Mouse (Mus musculus): ENCODE data around the gene Tmod1. TPM values are rescaled to one million over a fixed set of nuclear protein-coding genes. Genes with fewer than 3 reads are reported as not detected.
A peak's percentile ranks its signal among the peaks of the same experiment; 100 is the strongest.

Gene Tmod1
- polyA plus RNA-seq, 1 experiment from 2014 or later = 0.39 TPM

DNA sequence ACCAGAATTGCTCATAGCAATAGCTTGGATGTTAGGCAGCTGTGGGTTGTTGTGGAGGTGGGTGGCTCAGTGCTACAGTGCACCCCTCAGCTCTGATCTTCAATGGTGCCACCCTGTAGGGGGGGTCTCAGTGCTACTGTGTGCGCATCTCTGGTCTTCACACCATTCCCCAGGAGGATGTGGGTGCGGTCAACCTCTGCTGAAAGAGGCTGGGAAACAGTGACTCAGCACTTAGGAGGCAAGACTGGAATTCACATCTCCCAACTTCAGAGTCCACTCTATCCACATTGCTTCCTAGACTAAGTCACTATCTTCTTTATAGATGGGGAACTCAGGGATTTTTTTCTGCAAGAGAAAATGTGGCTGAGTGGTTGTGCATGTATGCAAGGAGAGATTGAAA, 58.9 kb downstream of the Tmod1 start:
- H3K4me2 ChIP-seq (replicated peaks) = no peak overlapping the region
- H3K9me3 ChIP-seq = no peaks in the 10 kb centered on the region
- H3K4me3 ChIP-seq (replicated peaks) = no peak overlapping the region
- WGBS = 83% methylated on average over 2 of the region's 2 CpGs
- peaks cover 22% of the 10 kb centered on the region for H3K4me1 ChIP-seq (replicated peaks)
- H3K9ac ChIP-seq (replicated peaks) = no peak overlapping the region
- H3K36me3 ChIP-seq = no peaks in the 10 kb centered on the region
- H3K27me3 ChIP-seq = no peaks in the 10 kb centered on the region
- H3K27ac ChIP-seq = no peak overlapping the region
- ATAC-seq = no peak

DNA sequence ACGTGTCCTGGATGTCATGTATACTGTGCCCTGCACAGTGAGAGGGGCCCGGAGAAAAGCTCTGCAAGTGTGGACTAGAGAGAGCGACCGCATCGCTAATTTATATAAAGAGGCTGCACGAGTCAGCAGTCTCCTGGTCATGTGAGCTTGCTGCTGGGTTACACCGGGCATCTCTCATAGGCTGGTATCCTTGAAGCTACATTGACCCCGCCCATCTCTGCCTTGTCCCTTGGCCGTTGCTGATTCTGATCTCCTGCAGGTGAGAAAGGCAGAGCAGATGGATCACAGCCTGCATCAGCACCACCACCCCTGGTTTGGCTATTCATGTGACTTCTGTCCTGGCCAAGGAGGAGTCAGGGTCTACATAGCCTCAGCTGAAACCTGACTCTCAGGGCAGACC, 60.4 kb downstream of the Tmod1 start:
- Histone ChIP-seq H3K9ac (replicated peaks) (no peak overlapping the region), H3K36me3 (no peaks in the 10 kb centered on the region), H3K27ac (no peak overlapping the region), H3K27me3 (no peaks in the 10 kb centered on the region), H3K4me1 (replicated peaks) (peaks cover 11% of the 10 kb centered on the region; the same call in 1 of the 2 replicates), H3K4me3 (replicated peaks) (no peak overlapping the region), H3K4me2 (replicated peaks) (no peak overlapping the region), H3K9me3 (no peaks in the 10 kb centered on the region)
- no peak for ATAC-seq
- WGBS = 78% methylated on average over 9 of the region's 9 CpGs

DNA sequence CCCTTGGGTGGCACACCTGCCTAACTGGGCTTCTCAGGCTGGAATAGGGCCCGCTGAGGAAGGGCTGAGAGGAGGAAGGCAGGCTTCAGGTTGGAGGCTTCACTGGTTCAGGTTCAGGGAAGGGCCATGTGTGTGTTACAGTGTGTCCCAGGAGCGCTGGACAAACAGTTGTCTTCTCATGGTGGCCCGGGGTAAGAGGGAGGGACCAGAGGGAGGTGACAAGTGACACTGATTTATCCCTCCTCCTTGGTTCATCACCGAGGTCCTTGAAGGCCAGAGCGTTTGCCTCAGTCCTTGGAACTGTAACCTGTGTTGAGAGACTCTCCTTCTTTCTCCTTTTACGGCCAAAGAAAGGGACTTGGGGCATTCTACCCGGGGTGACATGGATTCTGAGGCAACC, 61.8 kb downstream of the Tmod1 start:
- no peaks in the 10 kb centered on the region for H3K27me3 ChIP-seq
- no peak overlapping the region for H3K27ac ChIP-seq
- H3K4me2 ChIP-seq (replicated peaks) = no peak overlapping the region
- H3K4me1 ChIP-seq (replicated peaks) = peaks cover 8% of the 10 kb centered on the region; the same call in 1 of the 2 replicates
- no peak overlapping the region for H3K4me3 ChIP-seq (replicated peaks)
- no peaks in the 10 kb centered on the region for H3K9me3 ChIP-seq
- no peaks in the 10 kb centered on the region for H3K36me3 ChIP-seq
- ATAC-seq = no peak
- H3K9ac ChIP-seq (replicated peaks) = no peak overlapping the region
- WGBS = 82% methylated on average over 7 of the region's 7 CpGs

DNA sequence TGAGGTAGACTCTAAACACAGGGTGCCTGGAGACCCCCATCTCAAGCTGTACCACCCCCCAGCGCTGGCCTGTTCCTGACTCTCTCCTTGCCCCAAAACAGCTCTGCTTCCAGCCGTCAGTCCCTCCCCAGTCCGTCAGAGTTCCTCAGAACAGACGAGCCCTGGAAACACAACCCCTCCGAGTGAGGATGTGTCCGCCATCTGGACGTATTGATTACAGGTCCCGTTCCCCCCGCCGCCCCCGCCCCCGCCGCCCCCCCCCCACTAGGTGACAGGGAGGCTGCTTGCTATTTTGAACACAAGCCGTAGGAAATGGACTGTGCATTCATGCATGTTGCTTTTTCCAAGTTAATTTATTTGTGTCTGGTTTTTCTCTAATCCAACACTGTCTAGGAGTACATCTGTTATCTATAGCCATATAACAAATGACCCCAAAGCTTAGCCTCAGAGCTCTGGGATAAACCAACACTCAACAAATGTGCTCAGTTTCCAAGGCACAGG, 62.5 kb downstream of the Tmod1 start:
- peaks cover 5% of the 10 kb centered on the region; the same call in 1 of the 2 replicates for H3K4me1 ChIP-seq (replicated peaks)
- H3K4me3 ChIP-seq (replicated peaks) = no peak overlapping the region
- H3K27ac ChIP-seq = no peak overlapping the region
- no peaks in the 10 kb centered on the region for H3K9me3 ChIP-seq
- no peak overlapping the region for H3K9ac ChIP-seq (replicated peaks)
- no peaks in the 10 kb centered on the region for H3K27me3 ChIP-seq
- WGBS = 41% methylated on average over 14 of the region's 14 CpGs
- no peak overlapping the region for H3K4me2 ChIP-seq (replicated peaks)
- no peaks in the 10 kb centered on the region for H3K36me3 ChIP-seq
- 0 out of 2 replicates have a peak, but pooled peaks have one; percentile 30 for ATAC-seq

DNA sequence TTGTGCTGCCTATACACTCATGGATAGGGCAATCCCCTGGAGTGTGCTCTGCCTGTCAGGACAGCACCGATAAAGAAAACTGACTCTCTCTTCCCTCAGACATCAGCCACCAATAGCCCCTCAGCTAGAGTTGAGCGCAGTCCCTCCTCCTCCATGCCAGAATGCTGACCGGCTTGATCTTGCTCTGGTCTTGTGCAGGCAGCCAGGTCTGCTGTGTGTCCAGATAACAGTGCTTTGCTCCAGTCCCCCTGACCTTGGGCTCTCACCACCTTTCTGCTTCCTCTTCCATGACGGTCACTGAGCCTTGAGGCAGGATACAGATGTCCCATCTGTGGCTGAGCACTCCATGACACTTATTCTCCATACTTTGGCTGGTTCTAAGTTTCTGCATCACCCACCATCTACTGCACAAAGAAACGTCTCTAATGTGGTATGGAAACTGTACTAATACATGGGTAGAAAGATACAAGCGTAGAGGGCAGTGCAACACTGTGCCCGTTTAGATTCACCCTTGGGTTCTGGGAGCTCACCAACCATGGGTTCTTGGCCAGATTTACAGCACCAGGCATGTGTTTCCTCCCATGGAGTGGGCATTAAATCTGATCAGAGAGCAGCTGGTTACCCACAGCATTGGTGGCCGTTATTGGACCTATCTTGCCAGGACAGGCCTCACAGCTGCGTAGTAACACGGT, 63.5 kb downstream of the Tmod1 start:
- no peak for ATAC-seq
- no peaks in the 10 kb centered on the region for H3K9me3 ChIP-seq
- H3K9ac ChIP-seq (replicated peaks) = no peak overlapping the region
- H3K4me1 ChIP-seq (replicated peaks) = peaks cover 5% of the 10 kb centered on the region; the same call in 1 of the 2 replicates
- 91% methylated on average over 10 of the region's 10 CpGs for WGBS
- no peak overlapping the region for H3K4me3 ChIP-seq (replicated peaks)
- no peaks in the 10 kb centered on the region for H3K27me3 ChIP-seq
- no peak overlapping the region for H3K4me2 ChIP-seq (replicated peaks)
- H3K36me3 ChIP-seq = no peaks in the 10 kb centered on the region
- no peak overlapping the region for H3K27ac ChIP-seq

DNA sequence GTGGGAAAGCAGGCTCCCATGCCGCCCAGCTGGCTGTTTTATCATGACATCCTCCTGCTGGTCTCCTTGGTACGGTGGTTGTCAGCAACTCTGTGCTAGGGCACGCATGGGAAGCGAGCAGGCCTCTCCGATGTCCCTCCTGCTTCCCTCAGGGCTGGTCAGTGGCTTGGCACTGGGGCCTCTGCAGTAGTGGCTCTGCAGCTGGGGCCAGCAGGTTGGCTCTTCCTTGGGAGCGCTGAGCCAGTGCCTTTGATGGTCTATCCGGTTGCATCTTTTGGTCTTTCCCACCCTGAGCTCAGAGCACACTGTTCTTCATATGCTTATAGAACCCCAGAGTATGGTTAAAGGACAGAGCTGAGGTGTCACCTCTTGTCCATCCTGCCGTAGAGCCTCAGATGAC, 71.3 kb downstream of the Tmod1 start:
- H3K9me3 ChIP-seq = no peaks in the 10 kb centered on the region
- no peaks in the 10 kb centered on the region for H3K4me1 ChIP-seq (replicated peaks)
- peaks cover 18% of the 10 kb centered on the region for H3K36me3 ChIP-seq
- no peak for ATAC-seq
- H3K9ac ChIP-seq (replicated peaks) = no peak overlapping the region
- no peak overlapping the region for H3K4me2 ChIP-seq (replicated peaks)
- no peaks in the 10 kb centered on the region for H3K27me3 ChIP-seq
- no peak overlapping the region for H3K27ac ChIP-seq
- WGBS = 94% methylated on average over 8 of the region's 8 CpGs
- no peak overlapping the region for H3K4me3 ChIP-seq (replicated peaks)

DNA sequence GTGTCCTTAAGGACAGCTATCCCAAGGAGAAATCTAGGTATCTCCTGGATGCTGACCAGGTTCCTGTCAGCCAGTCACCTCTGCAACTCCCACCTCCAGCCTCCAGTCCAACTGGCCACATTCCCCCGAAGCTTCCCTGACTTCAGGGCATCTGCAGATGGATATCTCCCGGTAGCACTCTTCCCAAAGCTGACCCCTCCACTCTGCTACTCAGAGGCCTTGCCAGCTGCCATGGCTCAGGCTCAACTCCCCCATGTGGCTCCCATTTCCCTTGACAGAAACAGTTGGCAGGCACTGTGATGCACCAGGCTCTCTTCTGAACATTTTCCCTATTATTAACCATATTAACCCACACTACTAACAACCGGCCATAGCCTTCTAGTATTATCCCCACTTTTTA, 72.6 kb downstream of the Tmod1 start:
- no peaks in the 10 kb centered on the region for H3K9me3 ChIP-seq
- 77% methylated on average over 3 of the region's 3 CpGs for WGBS
- no peaks in the 10 kb centered on the region for H3K27me3 ChIP-seq
- no peak overlapping the region for H3K9ac ChIP-seq (replicated peaks)
- H3K36me3 ChIP-seq = peaks cover 31% of the 10 kb centered on the region
- H3K4me1 ChIP-seq (replicated peaks) = no peaks in the 10 kb centered on the region
- no peak overlapping the region for H3K4me2 ChIP-seq (replicated peaks)
- no peak overlapping the region for H3K27ac ChIP-seq
- no peak overlapping the region for H3K4me3 ChIP-seq (replicated peaks)
- ATAC-seq = no peak

DNA sequence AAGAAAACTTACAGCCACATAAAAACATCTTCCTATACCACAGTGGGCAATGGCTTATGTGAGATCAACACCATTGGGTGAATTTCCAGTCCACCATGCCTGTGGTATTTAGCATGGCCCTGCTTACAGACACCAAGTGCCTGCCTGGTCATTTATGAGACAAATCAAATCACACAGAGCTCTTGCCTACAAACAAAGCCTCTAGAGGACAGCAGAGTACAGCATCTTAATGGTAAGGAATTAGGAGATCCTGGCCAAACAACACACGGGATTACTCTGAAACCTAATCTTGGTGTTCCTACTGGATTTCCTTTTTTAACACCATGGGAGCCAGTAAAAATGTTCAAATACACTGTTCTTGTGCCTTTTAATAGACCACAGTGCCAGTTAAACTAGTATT, 76.6 kb downstream of the Tmod1 start:
- Histone ChIP-seq H3K4me3 (replicated peaks) (no peak overlapping the region), H3K9ac (replicated peaks) (no peak overlapping the region), H3K27me3 (no peaks in the 10 kb centered on the region), H3K9me3 (no peaks in the 10 kb centered on the region), H3K36me3 (peaks cover 70% of the 10 kb centered on the region), H3K27ac (no peak overlapping the region), H3K4me1 (replicated peaks) (no peaks in the 10 kb centered on the region), H3K4me2 (replicated peaks) (no peak overlapping the region)
- WGBS = 79% methylated on average over 1 of the region's 1 CpGs
- no peak for ATAC-seq

DNA sequence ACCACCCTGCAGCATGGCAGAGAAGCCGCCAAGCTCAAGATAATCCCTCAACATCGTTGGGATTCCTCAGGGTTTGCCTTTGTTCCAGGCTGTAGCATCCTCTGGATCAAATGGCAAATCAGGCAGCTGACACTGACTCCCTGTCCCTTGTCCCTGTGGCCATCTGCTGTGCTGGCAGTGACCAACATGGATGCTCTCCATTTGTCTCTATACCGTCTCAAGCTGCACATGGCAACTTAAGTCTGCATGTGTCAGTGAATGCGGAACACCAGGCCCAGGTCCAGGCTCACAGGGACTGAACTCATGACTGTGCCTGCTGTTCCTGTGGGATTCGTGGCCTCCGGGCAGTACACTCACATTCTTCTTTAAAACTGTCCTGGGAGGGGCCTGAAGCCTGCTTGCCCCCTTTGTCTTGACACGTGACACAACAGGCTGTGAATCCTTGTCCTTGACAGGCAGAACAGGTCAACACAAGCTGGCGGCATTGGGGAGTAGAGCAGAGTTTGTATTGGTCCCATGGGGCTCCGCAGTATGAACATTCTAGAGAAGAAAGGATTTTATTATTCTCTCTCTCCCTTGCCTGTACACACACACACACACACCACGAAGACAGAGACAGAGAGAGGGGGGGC, 77.9 kb downstream of the Tmod1 start:
- H3K27ac ChIP-seq = no peak overlapping the region
- no peak overlapping the region for H3K4me2 ChIP-seq (replicated peaks)
- H3K9ac ChIP-seq (replicated peaks) = no peak overlapping the region
- no peak for ATAC-seq
- peaks cover 84% of the 10 kb centered on the region for H3K36me3 ChIP-seq
- H3K27me3 ChIP-seq = no peaks in the 10 kb centered on the region
- H3K4me3 ChIP-seq (replicated peaks) = no peak overlapping the region
- no peaks in the 10 kb centered on the region for H3K4me1 ChIP-seq (replicated peaks)
- WGBS = 83% methylated on average over 10 of the region's 10 CpGs
- no peaks in the 10 kb centered on the region for H3K9me3 ChIP-seq

DNA sequence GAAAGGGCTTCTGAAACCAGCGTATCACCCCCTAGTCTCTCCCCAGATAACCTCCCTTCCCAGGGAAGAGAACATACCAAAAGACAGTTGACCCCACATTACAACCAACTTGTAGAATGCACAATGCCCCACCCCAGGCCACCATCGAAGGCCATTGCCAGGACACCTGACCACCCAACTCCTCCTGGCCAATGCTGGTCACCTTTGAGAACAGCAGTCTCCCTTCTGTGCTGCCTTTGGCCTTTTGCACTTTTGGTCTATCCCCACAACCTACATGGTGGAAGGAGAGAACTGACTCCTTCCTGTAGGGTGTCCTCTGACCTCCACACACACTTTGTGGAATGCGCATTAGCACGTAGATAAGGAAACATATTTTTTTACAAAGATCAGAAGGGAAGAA, 78.8 kb downstream of the Tmod1 start:
- Histone ChIP-seq H3K4me1 (replicated peaks) (no peaks in the 10 kb centered on the region), H3K27ac (no peak overlapping the region), H3K4me3 (replicated peaks) (no peak overlapping the region), H3K4me2 (replicated peaks) (no peak overlapping the region), H3K27me3 (no peaks in the 10 kb centered on the region), H3K9me3 (no peaks in the 10 kb centered on the region), H3K9ac (replicated peaks) (no peak overlapping the region), H3K36me3 (peaks cover 92% of the 10 kb centered on the region)
- no peak for ATAC-seq
- 97% methylated on average over 4 of the region's 4 CpGs for WGBS

DNA sequence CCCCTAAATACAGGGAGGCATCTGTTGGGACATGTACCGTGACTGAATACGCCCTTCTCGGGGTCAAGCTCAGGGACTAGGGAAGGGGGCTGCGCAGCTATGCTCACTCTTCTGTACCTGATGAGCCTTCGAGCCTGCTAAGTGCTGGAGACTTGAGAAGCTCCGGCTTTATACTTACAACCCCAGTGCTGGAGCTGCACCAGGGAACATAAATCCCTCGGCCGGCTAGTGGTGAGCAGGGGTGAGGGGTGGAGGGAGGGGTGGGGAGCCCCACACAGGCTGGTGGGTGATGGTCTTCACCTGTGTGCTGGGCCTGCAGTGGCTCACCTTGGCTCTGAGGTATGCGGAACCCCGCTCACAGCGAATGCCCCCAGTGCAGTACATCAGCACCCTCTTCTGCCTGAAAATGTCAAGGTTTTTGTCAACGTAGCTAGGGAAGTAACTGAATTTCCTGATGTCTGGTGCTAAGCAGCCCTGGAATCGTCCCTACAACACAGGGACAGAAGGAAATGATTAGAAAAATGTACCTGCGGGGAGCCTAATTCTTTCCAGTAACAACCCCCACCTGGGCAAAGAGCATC, 80.9 kb downstream of the Tmod1 start:
- peaks cover 96% of the 10 kb centered on the region for H3K36me3 ChIP-seq
- 91% methylated on average over 14 of the region's 14 CpGs for WGBS
- H3K4me2 ChIP-seq (replicated peaks) = no peak overlapping the region

DNA sequence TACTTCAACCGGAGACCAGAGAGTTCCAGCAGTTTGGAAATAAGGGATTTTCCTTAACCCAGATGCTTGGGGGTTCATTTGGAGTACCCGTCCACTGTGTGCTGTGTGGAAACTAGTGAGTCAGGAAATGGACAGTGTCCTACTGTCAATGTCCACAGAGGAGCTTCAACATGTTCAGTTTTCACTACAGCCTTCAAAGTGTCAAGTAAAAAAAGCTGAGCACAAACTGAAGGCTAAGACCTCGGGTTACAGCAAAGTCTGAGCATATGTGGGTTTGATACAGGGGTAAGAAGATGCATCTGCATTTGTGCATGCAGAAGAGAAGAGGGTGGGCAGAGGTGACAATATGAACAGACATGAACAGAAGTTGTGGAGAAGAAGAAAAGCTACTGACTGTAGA, 82.0 kb downstream of the Tmod1 start:
- Histone ChIP-seq H3K9me3 (no peaks in the 10 kb centered on the region), H3K4me2 (replicated peaks) (no peak overlapping the region), H3K27ac (no peak overlapping the region), H3K27me3 (no peaks in the 10 kb centered on the region), H3K4me3 (replicated peaks) (no peak overlapping the region), H3K36me3 (peaks cover 97% of the 10 kb centered on the region), H3K4me1 (replicated peaks) (no peaks in the 10 kb centered on the region), H3K9ac (replicated peaks) (no peak overlapping the region)
- WGBS = 92% methylated on average over 3 of the region's 3 CpGs
- ATAC-seq = no peak

More for the DNA sequence above, 80.9 kb downstream of the Tmod1 start:
- no peak overlapping the region for H3K9ac ChIP-seq (replicated peaks)
- no peak for ATAC-seq
- H3K27ac ChIP-seq = no peak overlapping the region
- H3K9me3 ChIP-seq = no peaks in the 10 kb centered on the region
- H3K4me1 ChIP-seq (replicated peaks) = no peaks in the 10 kb centered on the region
- no peaks in the 10 kb centered on the region for H3K27me3 ChIP-seq
- H3K4me3 ChIP-seq (replicated peaks) = no peak overlapping the region
